Mouse (Mus musculus): ENCODE results near the gene Jazf1. TPM values are rescaled to one million over a fixed set of nuclear protein-coding genes. Genes with fewer than 3 reads are reported as not detected.

Gene Jazf1
- polyA plus RNA-seq, 1 experiment from 2014 or later = 8.8 TPM

GRCm38 (mm10) chr6:52919442-52919841 lies 149.0 kb downstream of the Jazf1 start:
- no peak overlapping the region for H3K4me3 ChIP-seq
- H3K4me2 ChIP-seq (replicated peaks) = no peak overlapping the region
- no peak overlapping the region for H3K9ac ChIP-seq
- H3K9me3 ChIP-seq = no peaks in the 10 kb centered on the region
- no peaks in the 10 kb centered on the region for H3K36me3 ChIP-seq
- H3K27ac ChIP-seq = no peak overlapping the region
- WGBS = 64% methylated on average over 7 of the region's 7 CpGs
- H3K27me3 ChIP-seq = no peaks in the 10 kb centered on the region
- ATAC-seq (ENCODE audit: insufficient number of reproducible peaks, insufficient read depth, low FRiP score, low TSS enrichment) = no peak
- no peaks in the 10 kb centered on the region for H3K4me1 ChIP-seq

DNA sequence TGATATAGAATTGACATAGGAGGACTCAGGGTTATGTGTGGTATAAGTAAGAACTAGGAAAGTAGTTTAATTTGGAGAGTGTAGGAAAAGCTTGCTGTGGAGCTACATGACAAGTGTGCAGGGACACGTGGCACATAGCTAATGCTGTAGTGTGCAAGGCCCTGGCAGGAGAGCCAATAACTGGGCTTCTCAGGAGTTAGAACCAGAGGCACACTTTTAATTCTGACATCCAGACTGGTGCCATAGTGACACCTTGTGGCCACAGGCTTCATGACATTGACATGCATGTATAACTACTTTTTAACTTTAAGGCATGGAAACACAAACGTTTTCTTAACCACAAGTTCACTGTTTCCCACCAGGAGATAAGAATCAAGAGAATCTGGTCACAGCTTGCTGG lies 149.5 kb downstream of the Jazf1 start:
- H3K4me1 ChIP-seq = no peaks in the 10 kb centered on the region
- H3K9me3 ChIP-seq = no peaks in the 10 kb centered on the region
- no peaks in the 10 kb centered on the region for H3K36me3 ChIP-seq
- H3K27ac ChIP-seq = no peak overlapping the region
- no peak overlapping the region for H3K4me2 ChIP-seq (replicated peaks)
- H3K27me3 ChIP-seq = no peaks in the 10 kb centered on the region
- H3K9ac ChIP-seq = no peak overlapping the region
- 0 out of 2 replicates have a peak, but pooled peaks have one; percentile 77 for ATAC-seq (ENCODE audit: insufficient number of reproducible peaks, insufficient read depth, low FRiP score, low TSS enrichment)
- 3% methylated on average over 2 of the region's 2 CpGs for WGBS
- H3K4me3 ChIP-seq = no peak overlapping the region

DNA sequence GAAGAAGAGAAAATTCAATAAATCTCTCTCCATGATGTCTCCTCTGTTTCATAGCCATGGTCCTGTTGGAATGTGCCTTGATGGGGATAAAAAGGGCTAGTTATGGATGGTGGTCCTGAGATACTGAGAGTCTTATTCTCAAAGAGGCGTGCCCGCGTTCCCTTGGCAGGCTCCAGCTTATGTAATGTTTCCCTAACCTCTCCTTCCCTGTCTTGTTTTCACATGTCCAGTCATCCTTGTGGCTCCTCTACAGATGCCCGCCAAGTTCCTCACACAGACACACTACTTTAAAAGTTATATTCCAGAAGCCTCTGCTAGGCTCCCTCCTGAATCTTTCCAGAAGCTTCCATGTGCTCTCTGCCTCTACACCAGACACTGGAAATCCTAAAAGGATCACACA lies 151.0 kb downstream of the Jazf1 start:
- H3K4me3 ChIP-seq = no peak overlapping the region
- H3K36me3 ChIP-seq = no peaks in the 10 kb centered on the region
- no peak overlapping the region for H3K4me2 ChIP-seq (replicated peaks)
- no peaks in the 10 kb centered on the region for H3K4me1 ChIP-seq
- H3K27ac ChIP-seq = no peak overlapping the region
- 91% methylated on average over 4 of the region's 4 CpGs for WGBS
- H3K9ac ChIP-seq = no peak overlapping the region
- no peaks in the 10 kb centered on the region for H3K9me3 ChIP-seq
- no peak for ATAC-seq (ENCODE audit: insufficient number of reproducible peaks, insufficient read depth, low FRiP score, low TSS enrichment)
- no peaks in the 10 kb centered on the region for H3K27me3 ChIP-seq

- H3K9ac ChIP-seq = no peak overlapping the region
- H3K4me3 ChIP-seq = no peak overlapping the region
- H3K27ac ChIP-seq = no peak overlapping the region
- WGBS = 70% methylated on average over 3 of the region's 3 CpGs
- H3K4me2 ChIP-seq (replicated peaks) = no peak overlapping the region
- no peak for ATAC-seq (ENCODE audit: insufficient number of reproducible peaks, insufficient read depth, low FRiP score, low TSS enrichment)
- H3K4me1 ChIP-seq = no peaks in the 10 kb centered on the region
- H3K27me3 ChIP-seq = no peaks in the 10 kb centered on the region
- no peaks in the 10 kb centered on the region for H3K36me3 ChIP-seq
- no peaks in the 10 kb centered on the region for H3K9me3 ChIP-seq
Observed at GRCm38 (mm10) chr6:52916836-52917376, 151.5 kb downstream of the Jazf1 start.

DNA sequence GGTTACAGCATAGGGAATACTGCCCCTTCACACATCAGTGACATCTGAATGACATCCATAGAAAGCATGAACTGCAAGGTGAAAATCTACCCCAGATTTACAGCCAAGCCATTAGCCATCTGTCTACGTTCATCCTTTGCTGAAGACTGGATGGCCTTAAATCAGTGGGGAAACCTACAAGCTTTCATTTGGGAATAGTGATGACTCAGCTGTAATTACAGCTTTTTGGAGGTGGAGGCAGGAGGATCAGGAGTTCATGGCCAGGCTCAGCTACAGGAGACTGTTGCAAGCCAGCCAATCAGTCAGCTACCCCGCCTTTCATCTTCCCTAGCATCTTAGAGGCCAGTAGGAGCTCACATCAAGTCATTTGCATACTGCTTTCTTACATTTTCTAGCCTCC lies 153.5 kb downstream of the Jazf1 start:
- no peaks in the 10 kb centered on the region for H3K4me1 ChIP-seq

GRCm38 (mm10) chr6:52912143-52912918 lies 156.1 kb downstream of the Jazf1 start:
- Histone ChIP-seq H3K4me1 (0 out of 2 replicates have a peak, but pooled peaks cover 3% of the 10 kb centered on the region), H3K36me3 (no peaks in the 10 kb centered on the region), H3K27me3 (no peaks in the 10 kb centered on the region), H3K4me3 (no peak overlapping the region), H3K27ac (no peak overlapping the region), H3K9me3 (no peaks in the 10 kb centered on the region), H3K9ac (no peak overlapping the region), H3K4me2 (replicated peaks) (no peak overlapping the region)
- no peak for ATAC-seq (ENCODE audit: insufficient number of reproducible peaks, insufficient read depth, low FRiP score, low TSS enrichment)
- 76% methylated on average over 5 of the region's 5 CpGs for WGBS

More for the DNA sequence above, 153.5 kb downstream of the Jazf1 start:
- H3K4me2 ChIP-seq (replicated peaks) = no peak overlapping the region
- no peak for ATAC-seq (ENCODE audit: insufficient number of reproducible peaks, insufficient read depth, low FRiP score, low TSS enrichment)
- H3K27ac ChIP-seq = no peak overlapping the region
- H3K9ac ChIP-seq = no peak overlapping the region
- no peaks in the 10 kb centered on the region for H3K9me3 ChIP-seq
- H3K27me3 ChIP-seq = no peaks in the 10 kb centered on the region
- WGBS = 79% methylated on average over 2 of the region's 2 CpGs
- H3K4me3 ChIP-seq = no peak overlapping the region
- H3K36me3 ChIP-seq = no peaks in the 10 kb centered on the region

GRCm38 (mm10) chr6:52906801-52907200 lies 161.6 kb downstream of the Jazf1 start:
- H3K4me1 ChIP-seq = 0 out of 2 replicates have a peak, but pooled peaks cover 3% of the 10 kb centered on the region
- no peaks in the 10 kb centered on the region for H3K36me3 ChIP-seq
- no peak overlapping the region for H3K9ac ChIP-seq
- WGBS = 81% methylated on average over 5 of the region's 5 CpGs
- no peaks in the 10 kb centered on the region for H3K9me3 ChIP-seq
- ATAC-seq (ENCODE audit: insufficient number of reproducible peaks, insufficient read depth, low FRiP score, low TSS enrichment) = no peak
- no peak overlapping the region for H3K4me2 ChIP-seq (replicated peaks)
- no peaks in the 10 kb centered on the region for H3K27me3 ChIP-seq
- H3K27ac ChIP-seq = no peak overlapping the region
- no peak overlapping the region for H3K4me3 ChIP-seq

DNA sequence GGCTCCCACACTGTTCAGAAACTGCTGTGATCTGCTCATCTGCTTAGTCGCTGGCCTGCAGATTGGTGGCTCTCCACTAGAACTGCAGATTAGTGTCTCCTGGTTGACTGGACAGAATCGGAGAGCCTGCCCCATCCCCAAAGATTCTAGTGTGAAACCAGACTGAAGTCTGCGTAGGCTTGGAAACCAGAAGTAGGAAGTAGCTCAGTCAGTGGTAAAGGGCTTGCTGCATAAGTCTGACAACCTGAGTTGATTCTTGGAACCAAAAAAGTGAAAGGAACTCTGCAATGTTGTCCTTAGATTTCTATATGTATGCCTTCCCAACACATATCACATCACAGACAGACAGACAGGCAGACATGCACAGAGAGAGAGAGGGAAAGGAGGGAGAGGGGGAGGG lies 163.3 kb downstream of the Jazf1 start:
- H3K27ac ChIP-seq = no peak overlapping the region

GRCm38 (mm10) chr6:52903226-52903960 lies 165.0 kb downstream of the Jazf1 start:
- Histone ChIP-seq H3K4me2 (replicated peaks) (no peak overlapping the region), H3K9ac (no peak overlapping the region), H3K4me1 (0 out of 2 replicates have a peak, but pooled peaks cover 3% of the 10 kb centered on the region), H3K4me3 (no peak overlapping the region), H3K9me3 (no peaks in the 10 kb centered on the region), H3K36me3 (no peaks in the 10 kb centered on the region), H3K27ac (no peak overlapping the region), H3K27me3 (no peaks in the 10 kb centered on the region)
- ATAC-seq (ENCODE audit: insufficient number of reproducible peaks, insufficient read depth, low FRiP score, low TSS enrichment) = no peak
- 85% methylated on average over 4 of the region's 4 CpGs for WGBS

More for the DNA sequence above, 163.3 kb downstream of the Jazf1 start:
- no peak for ATAC-seq (ENCODE audit: insufficient number of reproducible peaks, insufficient read depth, low FRiP score, low TSS enrichment)
- Histone ChIP-seq H3K9ac (no peak overlapping the region), H3K4me1 (0 out of 2 replicates have a peak, but pooled peaks cover 3% of the 10 kb centered on the region), H3K4me3 (no peak overlapping the region), H3K9me3 (no peaks in the 10 kb centered on the region), H3K4me2 (replicated peaks) (no peak overlapping the region), H3K36me3 (no peaks in the 10 kb centered on the region), H3K27me3 (no peaks in the 10 kb centered on the region)
- 85% methylated on average over 3 of the region's 3 CpGs for WGBS

GRCm38 (mm10) chr6:52899574-52900245 lies 168.7 kb downstream of the Jazf1 start:
- no peaks in the 10 kb centered on the region for H3K9me3 ChIP-seq
- no peaks in the 10 kb centered on the region for H3K27me3 ChIP-seq
- no peak overlapping the region for H3K27ac ChIP-seq
- no peak for ATAC-seq (ENCODE audit: insufficient number of reproducible peaks, insufficient read depth, low FRiP score, low TSS enrichment)
- H3K4me2 ChIP-seq (replicated peaks) = no peak overlapping the region
- H3K4me1 ChIP-seq = peaks cover 2% of the 10 kb centered on the region; the same call in 1 of the 2 replicates
- no peak overlapping the region for H3K4me3 ChIP-seq
- no peak overlapping the region for H3K9ac ChIP-seq
- WGBS = 81% methylated on average over 3 of the region's 3 CpGs
- no peaks in the 10 kb centered on the region for H3K36me3 ChIP-seq

DNA sequence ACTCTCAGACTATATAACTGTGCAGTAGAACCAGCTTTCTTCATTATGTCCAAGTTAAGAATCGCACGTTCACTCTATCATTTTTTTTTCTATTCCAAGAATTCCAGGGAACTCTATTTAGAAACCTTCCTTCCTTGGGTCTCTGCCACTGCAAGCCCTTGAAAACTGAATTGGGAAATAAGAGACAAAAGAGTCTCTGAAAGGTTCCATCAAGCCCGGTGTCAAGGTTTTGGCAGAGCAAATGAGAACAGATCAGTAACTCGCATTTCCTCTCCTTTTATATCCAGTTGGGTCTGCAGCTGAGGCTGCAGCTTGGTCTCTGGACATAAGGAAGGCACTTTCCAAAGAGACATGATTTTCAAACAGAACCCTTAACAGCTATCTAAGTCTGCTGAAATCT lies 173.4 kb downstream of the Jazf1 start:
- H3K4me3 ChIP-seq = no peak overlapping the region
- H3K9me3 ChIP-seq = no peaks in the 10 kb centered on the region
- H3K27me3 ChIP-seq = no peaks in the 10 kb centered on the region
- WGBS = 86% methylated on average over 4 of the region's 4 CpGs
- no peaks in the 10 kb centered on the region for H3K36me3 ChIP-seq
- H3K4me1 ChIP-seq = peaks cover 5% of the 10 kb centered on the region; the same call in 1 of the 2 replicates
- no peak overlapping the region for H3K4me2 ChIP-seq (replicated peaks)
- no peak for ATAC-seq (ENCODE audit: insufficient number of reproducible peaks, insufficient read depth, low FRiP score, low TSS enrichment)
- H3K27ac ChIP-seq = no peak overlapping the region
- H3K9ac ChIP-seq = no peak overlapping the region
